Mouse (Mus musculus) right cerebral cortex, postnatal 10 days (tissue): ENCODE results near the gene Afm.

Source experiments
- DNase-seq, 2 experiments: peaks; one replicate each; pipeline ENCODE4 v3.0.0; 2021; ENCODE audit warnings: low spot score in 2 of 2

The Afm gene

GRCm38 (mm10) chr5:90551191-90551590 is 32.5 kb downstream of the Afm start:
- DNase-seq: no peak

- no peak for DNase-seq
Measured at GRCm38 (mm10) chr5:90556052-90556451, 37.3 kb downstream of the Afm start.

DNA sequence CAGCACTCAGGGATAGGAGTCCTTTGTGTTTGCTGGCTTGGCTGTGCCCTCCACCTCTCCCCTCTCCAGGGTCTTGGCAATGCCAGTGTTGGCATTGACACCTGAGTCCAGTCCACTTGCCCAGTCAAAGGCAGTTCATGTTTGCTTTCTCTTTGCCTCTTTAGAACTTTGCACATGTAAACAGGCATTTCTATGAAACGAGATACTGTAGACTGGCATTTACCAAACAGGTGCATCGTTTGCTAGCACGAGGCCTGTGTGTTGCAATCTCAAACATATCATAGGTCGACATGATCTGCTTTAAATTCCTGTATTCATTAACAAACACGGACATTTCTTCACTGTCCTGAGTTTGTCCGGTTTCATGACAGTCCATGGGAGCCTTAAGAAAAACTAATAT is 42.0 kb downstream of the Afm start, which contains the start of gene 5830473C10Rik:
Gene 5830473C10Rik (plus strand): TSS at position 365 of the 400 bp plus-strand sequence.
- DNase-seq: no peak

GRCm38 (mm10) chr5:90561721-90562275 is 43.1 kb downstream of the Afm start:
- DNase-seq: peak in 1 of 2 experiments; percentile 41

GRCm38 (mm10) chr5:90562880-90563279 is 44.1 kb downstream of the Afm start:
- no peak for DNase-seq

DNA sequence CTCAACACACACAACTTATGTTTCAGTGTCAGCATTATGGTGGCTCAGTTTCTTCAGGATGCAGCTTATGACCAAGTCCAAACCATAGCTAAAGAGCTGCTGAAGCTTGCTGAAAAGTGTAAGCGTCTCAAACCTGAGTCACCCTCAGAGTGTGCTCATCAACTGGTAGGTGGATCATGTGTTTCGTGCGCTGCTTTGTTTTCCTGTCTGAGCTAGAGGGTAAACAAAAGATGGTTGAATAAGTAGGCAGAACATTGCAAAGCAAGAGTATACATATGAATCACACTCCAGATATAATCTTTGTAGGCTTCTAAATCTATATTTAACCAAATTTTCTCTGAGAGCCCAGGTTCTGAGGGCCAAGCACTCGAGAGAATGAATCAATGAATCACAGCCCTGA is 45.4 kb downstream of the Afm start:
- no peak for DNase-seq

DNA sequence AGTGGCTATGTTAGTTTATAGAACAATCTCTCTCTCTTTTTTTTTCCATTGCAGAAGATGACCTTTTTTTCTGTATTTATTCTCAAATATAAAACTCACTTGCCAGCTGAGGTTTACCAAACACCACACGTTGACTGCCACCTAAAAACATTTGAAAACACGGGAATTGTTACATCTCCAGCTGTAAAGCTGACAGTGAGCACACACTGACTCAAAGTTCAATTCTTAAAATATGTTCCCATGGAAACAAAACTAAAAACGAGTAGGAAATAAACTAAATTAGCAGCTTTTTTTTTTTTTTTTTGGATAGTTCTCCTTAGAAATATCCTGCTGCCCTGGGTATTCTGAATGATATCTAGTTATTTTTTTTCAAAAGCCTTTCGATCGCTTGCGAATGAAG is 46.5 kb downstream of the Afm start:
- no peak for DNase-seq

DNA sequence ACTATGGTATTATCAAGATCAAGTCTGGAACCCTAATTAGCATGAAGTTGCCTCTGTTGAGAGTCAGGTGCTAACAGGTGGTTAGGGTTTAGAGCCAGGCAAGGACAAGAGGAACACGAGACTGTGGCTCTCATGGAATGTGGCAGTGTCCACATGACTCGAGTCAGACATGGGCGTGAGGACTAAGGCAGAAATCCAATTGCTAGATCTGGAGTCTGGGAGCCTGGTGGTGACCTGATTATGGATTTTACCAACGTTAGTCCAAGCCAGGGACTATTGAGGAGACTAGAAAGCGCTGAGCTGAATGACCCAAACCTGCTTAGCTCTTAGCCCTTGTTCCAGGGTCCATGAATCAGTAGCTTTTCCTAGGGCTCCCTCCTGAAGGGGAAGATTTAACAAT is 49.1 kb downstream of the Afm start:
- DNase-seq: no peak

GRCm38 (mm10) chr5:90568338-90568737 is 49.6 kb downstream of the Afm start:
- DNase-seq: no peak

- no peak for DNase-seq
Measured at GRCm38 (mm10) chr5:90571216-90571615, 52.5 kb downstream of the Afm start.

DNA sequence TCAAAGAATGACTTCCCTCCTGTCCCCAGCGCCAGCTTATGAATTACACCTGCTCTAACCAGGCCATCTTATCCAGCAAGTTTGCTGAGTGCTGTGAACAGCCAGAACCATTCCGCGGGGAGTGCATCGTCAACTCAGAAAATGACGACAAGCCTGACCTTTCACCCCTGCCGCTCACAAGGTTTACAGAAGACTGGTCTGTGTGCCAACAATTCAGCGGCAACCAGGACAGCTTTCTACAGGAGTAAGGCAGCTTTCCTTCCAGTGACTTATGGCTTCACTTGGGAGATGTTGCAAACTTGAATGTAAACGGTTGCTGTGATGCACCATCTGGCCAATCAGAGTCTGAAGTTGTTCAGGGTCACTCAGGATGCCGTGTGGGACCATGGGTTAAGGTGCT is 59.0 kb downstream of the Afm start:
- no peak for DNase-seq

DNA sequence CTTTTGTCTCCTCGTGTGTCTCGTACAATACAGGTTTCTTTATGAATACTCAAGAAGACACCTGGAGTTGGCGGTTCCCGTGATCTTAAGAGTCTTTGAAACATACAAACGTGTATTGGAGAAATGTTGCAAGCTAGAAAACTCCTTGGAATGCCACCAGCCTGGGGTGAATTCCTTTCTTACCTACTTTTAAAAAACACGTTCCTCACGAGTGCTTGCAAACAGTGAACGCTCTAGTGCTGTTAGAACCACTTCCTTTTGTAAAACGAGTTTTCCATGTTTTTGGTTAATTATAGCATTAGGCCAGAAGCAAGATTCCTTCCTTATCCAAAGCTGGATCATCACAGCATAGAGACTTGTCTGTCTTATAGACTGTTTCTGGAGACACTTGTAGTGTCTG is 60.8 kb downstream of the Afm start:
- no peak for DNase-seq

DNA sequence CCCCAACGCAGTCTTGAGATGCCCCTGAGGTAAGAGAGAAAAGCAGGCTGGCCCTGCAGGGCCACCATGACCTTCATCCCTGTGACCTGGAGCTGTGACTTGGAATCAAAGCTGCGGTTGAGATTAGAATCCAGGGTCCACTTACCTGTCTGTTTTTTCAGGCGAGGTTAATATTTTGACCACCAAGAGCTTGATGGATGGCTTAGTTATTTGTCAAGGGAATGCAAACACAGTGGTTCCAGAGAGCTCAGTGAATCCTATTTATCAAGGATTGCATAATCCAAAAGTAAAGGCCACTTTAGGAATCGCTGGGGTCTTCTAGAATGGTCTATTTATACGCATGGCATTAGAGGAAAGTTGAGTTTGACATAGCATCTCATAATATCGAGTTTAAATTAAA is 63.4 kb downstream of the Afm start:
- DNase-seq: no peak

GRCm38 (mm10) chr5:90584799-90585198 is 66.1 kb downstream of the Afm start:
- DNase-seq: no peak

GRCm38 (mm10) chr5:90586511-90586910 is 67.8 kb downstream of the Afm start:
- no peak for DNase-seq

DNA sequence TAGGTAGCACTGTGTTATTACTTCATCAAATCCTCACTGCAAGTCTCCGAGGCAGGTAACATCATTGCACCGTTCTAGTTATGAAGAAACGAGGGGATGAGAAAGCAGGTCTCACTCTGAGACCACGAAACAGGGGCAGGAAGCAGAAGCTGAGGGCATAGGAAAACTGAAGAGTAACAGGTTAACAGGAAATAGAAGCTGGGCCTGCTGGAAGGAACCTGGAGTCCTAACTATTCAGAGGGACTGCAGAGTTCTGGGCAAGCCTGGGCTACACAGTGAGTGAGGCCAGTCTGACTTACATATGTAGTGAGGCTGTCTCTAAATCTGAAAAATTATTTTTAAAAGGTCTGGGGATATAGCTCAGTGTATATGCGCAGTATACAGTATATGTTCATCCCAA is 69.4 kb downstream of the Afm start:
- no peak for DNase-seq

- peak; percentile 84 to 86 for DNase-seq
Measured at GRCm38 (mm10) chr5:90588708-90589595, 70.2 kb downstream of the Afm start.

- DNase-seq: peak in 1 of 2 experiments; percentile 28
Measured at GRCm38 (mm10) chr5:90590676-90591075, 71.9 kb downstream of the Afm start.

- DNase-seq: no peak
Measured at GRCm38 (mm10) chr5:90591936-90592335, 73.2 kb downstream of the Afm start.

- no peak for DNase-seq
Measured at GRCm38 (mm10) chr5:90594945-90595344, 76.2 kb downstream of the Afm start.

- no peak for DNase-seq
Measured at GRCm38 (mm10) chr5:90596155-90596554, 77.4 kb downstream of the Afm start.

- peak; percentile 50 to 72 for DNase-seq
Measured at GRCm38 (mm10) chr5:90601469-90601868, 82.7 kb downstream of the Afm start.
